9 mouse cellular contexts compared by ENCODE assay signal in genomic region chr7:45833924-45834323, GRCm38 (mm10). TPM values are rescaled to one million over a fixed set of nuclear protein-coding genes. Genes with fewer than 3 reads are reported as not detected.
A peak's percentile ranks its signal among the peaks of the same experiment; 100 is the strongest.
DNase-seq lines count a peak whose midpoint lies in the region; ATAC-seq and TF ChIP-seq lines count a peak whose summit lies in the region.
"Had no signal": no experiment of that assay in that cellular context is flagged by ENCODE, and none has a peak within 500 bp of the region (broad histone marks: within the 10 kb centered on the region; RNA-seq: fewer than 3 reads in every experiment).

No protein-coding gene starts in this region.

- 0 out of 2 replicates have a peak overlapping the region, but pooled peaks have one; percentile 17 for H3K4me3 ChIP-seq in kidney, adult 2 months (ENCODE audit: insufficient read depth, low read depth, low read length)
- peak overlapping the region; percentile 45 for H3K4me3 ChIP-seq in embryonic facial prominence, embryonic 14.5 days (ENCODE audit: low read depth, low read length)
- peak overlapping the region; percentile 52 for H3K4me3 ChIP-seq in intestine, embryonic 16.5 days (ENCODE audit: low read length)
- peak overlapping the region; percentile 29 for H3K4me3 ChIP-seq in neural tube, embryonic 11.5 days (ENCODE audit: low read depth, low read length)

- no peaks in the 10 kb centered on the region for H3K36me3 ChIP-seq in kidney, adult 2 months (ENCODE audit: control insufficient read depth, insufficient read depth, low read length)
- H3K36me3 ChIP-seq in embryonic facial prominence, embryonic 14.5 days (ENCODE audit: control insufficient read depth, insufficient read depth, low read length): peaks cover 4% of the 10 kb centered on the region; the same call in 1 of the 2 replicates
- H3K36me3 ChIP-seq in intestine, embryonic 16.5 days (ENCODE audit: control insufficient read depth, insufficient read depth, low read length): no peaks in the 10 kb centered on the region
- peaks cover 3% of the 10 kb centered on the region; the same call in 1 of the 2 replicates for H3K36me3 ChIP-seq in neural tube, embryonic 11.5 days (ENCODE audit: control insufficient read depth, insufficient read depth, low read length)

- H3K4me2 ChIP-seq in embryonic facial prominence, embryonic 14.5 days (ENCODE audit: low read depth, low read length): peak overlapping the region; percentile 58
- H3K4me2 ChIP-seq in intestine, embryonic 16.5 days (ENCODE audit: low read depth, low read length): peak overlapping the region; percentile 47
- peak overlapping the region; percentile 27 for H3K4me2 ChIP-seq in neural tube, embryonic 11.5 days (ENCODE audit: low read depth)

- H3K27ac ChIP-seq in kidney, adult 2 months (ENCODE audit: insufficient read depth, low read depth, low read length): no peak overlapping the region
- no peak overlapping the region for H3K27ac ChIP-seq in embryonic facial prominence, embryonic 14.5 days (replicated peaks; ENCODE audit: low read depth, low read length)
- no peak overlapping the region for H3K27ac ChIP-seq in intestine, embryonic 16.5 days (ENCODE audit: low read length)
- no peak overlapping the region for H3K27ac ChIP-seq in neural tube, embryonic 11.5 days (ENCODE audit: low read depth, low read length)

- 10% methylated on average over 31 of the region's 31 CpGs for WGBS in kidney, adult 2 months
- WGBS in embryonic facial prominence, embryonic 14.5 days: 10% methylated on average over 13 of the region's 31 CpGs
- WGBS in intestine, embryonic 16.5 days: 3% methylated on average over 29 of the region's 31 CpGs
- 3% methylated on average over 30 of the region's 31 CpGs for WGBS in neural tube, embryonic 11.5 days

- peaks cover 5% of the 10 kb centered on the region; the same call in 1 of the 2 replicates for H3K4me1 ChIP-seq in kidney, adult 2 months (ENCODE audit: control insufficient read depth, insufficient read depth, low read length)
- peaks cover 10% of the 10 kb centered on the region for H3K4me1 ChIP-seq in embryonic facial prominence, embryonic 14.5 days (ENCODE audit: control insufficient read depth, insufficient read depth, low read length)
- peaks cover 24% of the 10 kb centered on the region for H3K4me1 ChIP-seq in intestine, embryonic 16.5 days (ENCODE audit: control insufficient read depth, insufficient read depth, low read length)
- H3K4me1 ChIP-seq in neural tube, embryonic 11.5 days (ENCODE audit: control insufficient read depth, insufficient read depth, low read length): peaks cover 6% of the 10 kb centered on the region

- ATAC-seq in embryonic facial prominence, embryonic 14.5 days (ENCODE audit: low read depth): no peak
- ATAC-seq in intestine, embryonic 16.5 days: no peak
- ATAC-seq in neural tube, embryonic 11.5 days (ENCODE audit: insufficient read depth, low FRiP score, low TSS enrichment): no peak

- no peaks in the 10 kb centered on the region for H3K9me3 ChIP-seq in embryonic facial prominence, embryonic 14.5 days (ENCODE audit: control insufficient read depth, low read length)
- H3K9me3 ChIP-seq in intestine, embryonic 16.5 days (ENCODE audit: control insufficient read depth, low read length): no peaks in the 10 kb centered on the region
- no peaks in the 10 kb centered on the region for H3K9me3 ChIP-seq in neural tube, embryonic 11.5 days (ENCODE audit: control insufficient read depth, low read length)

- TF ChIP-seq POLR2A in kidney, adult 2 months (IDR thresholded peaks at IDR 0.05; ENCODE audit: low read depth, low read length): no peak

- H3K9ac ChIP-seq in embryonic facial prominence, embryonic 14.5 days (ENCODE audit: low read depth, low read length): peak overlapping the region; percentile 57
- peak overlapping the region; percentile 26 for H3K9ac ChIP-seq in intestine, embryonic 16.5 days (ENCODE audit: low read depth, low read length)
- peak overlapping the region; percentile 14; the same call in 1 of the 2 replicates for H3K9ac ChIP-seq in neural tube, embryonic 11.5 days (ENCODE audit: low read length)

- DNase-seq in kidney, adult 2 months: no peak
- no peak for DNase-seq in kidney, postnatal 14 days
- no peak for DNase-seq in embryonic facial prominence, embryonic 14.5 days (ENCODE audit: low spot score)
- DNase-seq in neural tube, embryonic 11.5 days (ENCODE audit: low spot score): no peak
- DNase-seq in thymus, postnatal 36 days: no peak
- no peak for DNase-seq in ovary, adult 18-20 months (ENCODE audit: low spot score)
- no peak for DNase-seq in spleen, adult 12 weeks (ENCODE audit: low spot score)
- DNase-seq: thymus, postnatal 25 days had no signal

- peaks cover 4% of the 10 kb centered on the region for H3K27me3 ChIP-seq in kidney, adult 2 months (replicated peaks; ENCODE audit: control insufficient read depth, insufficient read depth, low read length)
- H3K27me3 ChIP-seq in embryonic facial prominence, embryonic 14.5 days (replicated peaks; ENCODE audit: control insufficient read depth, insufficient read depth, low read length): peaks cover 50% of the 10 kb centered on the region
- H3K27me3 ChIP-seq in intestine, embryonic 16.5 days (replicated peaks; ENCODE audit: control insufficient read depth, insufficient read depth, low read length): peaks cover 37% of the 10 kb centered on the region
- H3K27me3 ChIP-seq in neural tube, embryonic 11.5 days (ENCODE audit: control insufficient read depth, insufficient read depth, low read length): peaks cover 46% of the 10 kb centered on the region

- TF ChIP-seq CTCF in kidney, adult 2 months (conservative IDR thresholded peaks at IDR 0.05; ENCODE audit: insufficient read depth, insufficient read length, low read depth, low read length): no peak

RNA-seq across cellular contexts. Expression of gene Grwd1, which starts 3.2 kb away (rescaled TPM):
- polyA plus RNA-seq in kidney, adult 2 months (2012; rRNA removed): 12.3 and 12.9 TPM in 2 replicates
- 53.9 and 60.5 TPM in 2 replicates for polyA plus RNA-seq in embryonic facial prominence, embryonic 14.5 days (2014; fragmentation: Nextera tagmentation; extraction: Ambion mirVana)
- polyA plus RNA-seq in intestine, embryonic 16.5 days (2015; fragmentation: Nextera tagmentation; extraction: Ambion mirVana): 57.0 and 63.0 TPM in 2 replicates
- 69.8 and 76.5 TPM in 2 replicates for polyA plus RNA-seq in neural tube, embryonic 11.5 days (2014; fragmentation: Nextera tagmentation; extraction: Ambion mirVana)

RNA-seq across cellular contexts. Expression of gene Kcnj14, which starts 9.3 kb away (rescaled TPM):
- polyA plus RNA-seq in kidney, adult 2 months (2012; rRNA removed): 0.28 and 0.31 TPM in 2 replicates
- polyA plus RNA-seq in embryonic facial prominence, embryonic 14.5 days (2014; fragmentation: Nextera tagmentation; extraction: Ambion mirVana): 1.4 and 2.2 TPM in 2 replicates
- polyA plus RNA-seq in intestine, embryonic 16.5 days (2015; fragmentation: Nextera tagmentation; extraction: Ambion mirVana): 0.65 and 0.78 TPM in 2 replicates
- polyA plus RNA-seq in neural tube, embryonic 11.5 days (2014; fragmentation: Nextera tagmentation; extraction: Ambion mirVana): 0.88 and 1.4 TPM in 2 replicates

RNA-seq across cellular contexts. Expression of gene Cyth2, which starts 19.5 kb away (rescaled TPM):
- 43.3 and 44.7 TPM in 2 replicates for polyA plus RNA-seq in kidney, adult 2 months (2012; rRNA removed)
- 96.4 and 106 TPM in 2 replicates for polyA plus RNA-seq in embryonic facial prominence, embryonic 14.5 days (2014; fragmentation: Nextera tagmentation; extraction: Ambion mirVana)
- 77.1 and 78.2 TPM in 2 replicates for polyA plus RNA-seq in intestine, embryonic 16.5 days (2015; fragmentation: Nextera tagmentation; extraction: Ambion mirVana)
- 223 and 239 TPM in 2 replicates for polyA plus RNA-seq in neural tube, embryonic 11.5 days (2014; fragmentation: Nextera tagmentation; extraction: Ambion mirVana)

RNA-seq across cellular contexts. Expression of gene Kdelr1, which starts 38.6 kb away (rescaled TPM):
- polyA plus RNA-seq in kidney, adult 2 months (2012; rRNA removed): 331 and 358 TPM in 2 replicates
- polyA plus RNA-seq in embryonic facial prominence, embryonic 14.5 days (2014; fragmentation: Nextera tagmentation; extraction: Ambion mirVana): 147 and 155 TPM in 2 replicates
- 90.6 and 94.9 TPM in 2 replicates for polyA plus RNA-seq in intestine, embryonic 16.5 days (2015; fragmentation: Nextera tagmentation; extraction: Ambion mirVana)
- 75.4 and 86.4 TPM in 2 replicates for polyA plus RNA-seq in neural tube, embryonic 11.5 days (2014; fragmentation: Nextera tagmentation; extraction: Ambion mirVana)

RNA-seq across cellular contexts. Expression of gene Grin2d, which starts 44.3 kb away (rescaled TPM):
- 0.45 and 0.50 TPM in 2 replicates for polyA plus RNA-seq in kidney, adult 2 months (2012; rRNA removed)
- polyA plus RNA-seq in embryonic facial prominence, embryonic 14.5 days (2014; fragmentation: Nextera tagmentation; extraction: Ambion mirVana): 0.63 and 1.0 TPM in 2 replicates
- polyA plus RNA-seq in intestine, embryonic 16.5 days (2015; fragmentation: Nextera tagmentation; extraction: Ambion mirVana): 0.31 and 0.39 TPM in 2 replicates
- 0.37 and 0.73 TPM in 2 replicates for polyA plus RNA-seq in neural tube, embryonic 11.5 days (2014; fragmentation: Nextera tagmentation; extraction: Ambion mirVana)
